Mouse (Mus musculus): Measurements from ENCODE around the gene Twsg1. TPM values are rescaled to one million over a fixed set of nuclear protein-coding genes. Genes with fewer than 3 reads are reported as not detected.

Gene Twsg1
- total and polyA plus RNA-seq, 2 experiments from 2014 or later: 42.2 to 45.3 TPM

- 38% methylated on average over 11 of the region's 12 CpGs for WGBS
- no peak for TF ChIP-seq CTCF (IDR thresholded peaks at IDR 0.05)
- Histone ChIP-seq H3K9ac (replicated peaks; ENCODE audit: low read length, poor library complexity, severe bottlenecking) (no peak overlapping the region), H3K9me3 (ENCODE audit: low read length) (no peaks in the 10 kb centered on the region), H3K36me3 (ENCODE audit: insufficient read depth, low read length) (no peaks in the 10 kb centered on the region), H3K4me1 (ENCODE audit: insufficient read depth, low read length) (no peaks in the 10 kb centered on the region; the same call in 1 of the 2 replicates), H3K27ac (ENCODE audit: low read depth, low read length) (no peak overlapping the region), H3K27me3 (ENCODE audit: insufficient read depth, low read length) (no peaks in the 10 kb centered on the region), H3K4me3 (ENCODE audit: low read depth, low read length) (no peak overlapping the region), H3K4me2 (ENCODE audit: low read depth, low read length, poor library complexity, severe bottlenecking) (no peak overlapping the region)
- DNase-seq (ENCODE audit: low spot score) (no peak), ATAC-seq (ENCODE audit: low FRiP score) (no peak)
Measured at GRCm38 (mm10) chr17:65906313-65906894, 44.6 kb downstream of the Twsg1 start.

- Histone ChIP-seq H3K9me3 (ENCODE audit: low read length) (no peaks in the 10 kb centered on the region), H3K27ac (ENCODE audit: low read depth, low read length) (no peak overlapping the region), H3K9ac (replicated peaks; ENCODE audit: low read length, poor library complexity, severe bottlenecking) (no peak overlapping the region), H3K4me2 (ENCODE audit: low read depth, low read length, poor library complexity, severe bottlenecking) (peak overlapping the region; percentile 20; the same call in 1 of the 2 replicates), H3K4me1 (ENCODE audit: insufficient read depth, low read length) (no peaks in the 10 kb centered on the region; the same call in 1 of the 2 replicates), H3K27me3 (ENCODE audit: insufficient read depth, low read length) (no peaks in the 10 kb centered on the region), H3K4me3 (ENCODE audit: low read depth, low read length) (no peak overlapping the region), H3K36me3 (ENCODE audit: insufficient read depth, low read length) (no peaks in the 10 kb centered on the region)
- peak; percentile 7 for DNase-seq (ENCODE audit: low spot score)
- WGBS: 37% methylated on average over 14 of the region's 14 CpGs
- ATAC-seq (ENCODE audit: low FRiP score): peak; percentile 27; the same call in 1 of the 2 replicates
- no peak for TF ChIP-seq CTCF (IDR thresholded peaks at IDR 0.05)
Measured at GRCm38 (mm10) chr17:65905241-65905640, 45.8 kb downstream of the Twsg1 start.

- H3K4me1 ChIP-seq (ENCODE audit: insufficient read depth, low read length): no peaks in the 10 kb centered on the region; the same call in 1 of the 2 replicates
- H3K27ac ChIP-seq (ENCODE audit: low read depth, low read length): no peak overlapping the region
- H3K27me3 ChIP-seq (ENCODE audit: insufficient read depth, low read length): no peaks in the 10 kb centered on the region
- no peak overlapping the region for H3K4me2 ChIP-seq (ENCODE audit: low read depth, low read length, poor library complexity, severe bottlenecking)
- H3K36me3 ChIP-seq (ENCODE audit: insufficient read depth, low read length): no peaks in the 10 kb centered on the region
- no peak overlapping the region for H3K4me3 ChIP-seq (ENCODE audit: low read depth, low read length)
- WGBS: 92% methylated on average over 8 of the region's 8 CpGs
- no peak for TF ChIP-seq CTCF (IDR thresholded peaks at IDR 0.05)
- DNase-seq (ENCODE audit: low spot score) (no peak), ATAC-seq (ENCODE audit: low FRiP score) (no peak)
- H3K9ac ChIP-seq (replicated peaks; ENCODE audit: low read length, poor library complexity, severe bottlenecking): no peak overlapping the region
- no peaks in the 10 kb centered on the region for H3K9me3 ChIP-seq (ENCODE audit: low read length)
Measured at GRCm38 (mm10) chr17:65903826-65904225, 47.2 kb downstream of the Twsg1 start.

GRCm38 (mm10) chr17:65903011-65903410, 48.0 kb downstream of the Twsg1 start:
- Histone ChIP-seq H3K4me3 (ENCODE audit: low read depth, low read length) (no peak overlapping the region), H3K36me3 (ENCODE audit: insufficient read depth, low read length) (no peaks in the 10 kb centered on the region), H3K4me1 (ENCODE audit: insufficient read depth, low read length) (no peaks in the 10 kb centered on the region; the same call in 1 of the 2 replicates), H3K27ac (ENCODE audit: low read depth, low read length) (no peak overlapping the region), H3K27me3 (ENCODE audit: insufficient read depth, low read length) (no peaks in the 10 kb centered on the region), H3K9me3 (ENCODE audit: low read length) (no peaks in the 10 kb centered on the region), H3K9ac (replicated peaks; ENCODE audit: low read length, poor library complexity, severe bottlenecking) (no peak overlapping the region), H3K4me2 (ENCODE audit: low read depth, low read length, poor library complexity, severe bottlenecking) (no peak overlapping the region)
- DNase-seq (ENCODE audit: low spot score) (no peak), ATAC-seq (ENCODE audit: low FRiP score) (no peak)
- 100% methylated on average over 1 of the region's 1 CpGs for WGBS
- TF ChIP-seq CTCF (IDR thresholded peaks at IDR 0.05): peak; percentile 31

- H3K9ac ChIP-seq (replicated peaks; ENCODE audit: low read length, poor library complexity, severe bottlenecking): no peak overlapping the region
- ATAC-seq (ENCODE audit: low FRiP score) (no peak), DNase-seq (ENCODE audit: low spot score) (no peak)
- H3K9me3 ChIP-seq (ENCODE audit: low read length): no peaks in the 10 kb centered on the region
- no peak overlapping the region for H3K27ac ChIP-seq (ENCODE audit: low read depth, low read length)
- H3K27me3 ChIP-seq (ENCODE audit: insufficient read depth, low read length): no peaks in the 10 kb centered on the region
- WGBS: 82% methylated on average over 6 of the region's 6 CpGs
- H3K4me1 ChIP-seq (ENCODE audit: insufficient read depth, low read length): no peaks in the 10 kb centered on the region; the same call in 1 of the 2 replicates
- no peak for TF ChIP-seq CTCF (IDR thresholded peaks at IDR 0.05)
- no peak overlapping the region for H3K4me3 ChIP-seq (ENCODE audit: low read depth, low read length)
- no peaks in the 10 kb centered on the region for H3K36me3 ChIP-seq (ENCODE audit: insufficient read depth, low read length)
- H3K4me2 ChIP-seq (ENCODE audit: low read depth, low read length, poor library complexity, severe bottlenecking): no peak overlapping the region
Measured at GRCm38 (mm10) chr17:65902281-65902680, 48.7 kb downstream of the Twsg1 start.

GRCm38 (mm10) chr17:65896016-65896415, 55.0 kb downstream of the Twsg1 start:
- H3K4me2 ChIP-seq (ENCODE audit: low read depth, low read length, poor library complexity, severe bottlenecking): no peak overlapping the region
- no peak overlapping the region for H3K27ac ChIP-seq (ENCODE audit: low read depth, low read length)
- H3K27me3 ChIP-seq (ENCODE audit: insufficient read depth, low read length): no peaks in the 10 kb centered on the region
- TF ChIP-seq CTCF (IDR thresholded peaks at IDR 0.05): no peak
- no peaks in the 10 kb centered on the region for H3K36me3 ChIP-seq (ENCODE audit: insufficient read depth, low read length)
- H3K4me3 ChIP-seq (ENCODE audit: low read depth, low read length): no peak overlapping the region
- DNase-seq (ENCODE audit: low spot score) (no peak), ATAC-seq (ENCODE audit: low FRiP score) (no peak)
- 64% methylated on average over 3 of the region's 3 CpGs for WGBS
- H3K4me1 ChIP-seq (ENCODE audit: insufficient read depth, low read length): no peaks in the 10 kb centered on the region
- H3K9ac ChIP-seq (replicated peaks; ENCODE audit: low read length, poor library complexity, severe bottlenecking): no peak overlapping the region
- H3K9me3 ChIP-seq (ENCODE audit: low read length): no peaks in the 10 kb centered on the region
